Mouse (Mus musculus) spleen, postnatal 14 days (tissue): ENCODE results near the gene En1.

ENCODE experiments used
- DNase-seq, 2 experiments: peaks; one replicate each; pipeline ENCODE4 v3.0.0; 2021 to 2022; ENCODE audit warnings: low spot score in 2 of 2

The En1 gene

DNA sequence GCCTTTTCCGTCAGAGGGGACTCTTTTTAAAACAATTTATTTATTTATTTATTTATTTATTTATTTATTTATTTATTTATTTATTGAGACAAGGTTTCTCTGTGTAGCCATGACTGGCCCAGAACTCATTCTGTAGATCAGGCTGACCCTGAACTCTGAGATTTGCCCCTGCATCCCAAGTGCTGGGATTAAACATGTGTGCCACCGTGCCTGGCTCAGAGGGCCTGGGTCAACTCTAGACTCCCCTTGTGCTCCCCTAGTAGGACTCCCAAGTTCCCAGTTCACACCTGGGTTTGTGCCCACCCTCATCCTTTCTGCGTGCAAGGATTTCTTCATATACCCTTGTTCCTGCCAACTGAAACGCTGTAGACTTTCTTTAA, 25.4 kb downstream of the En1 start:
- no peak for DNase-seq

DNA sequence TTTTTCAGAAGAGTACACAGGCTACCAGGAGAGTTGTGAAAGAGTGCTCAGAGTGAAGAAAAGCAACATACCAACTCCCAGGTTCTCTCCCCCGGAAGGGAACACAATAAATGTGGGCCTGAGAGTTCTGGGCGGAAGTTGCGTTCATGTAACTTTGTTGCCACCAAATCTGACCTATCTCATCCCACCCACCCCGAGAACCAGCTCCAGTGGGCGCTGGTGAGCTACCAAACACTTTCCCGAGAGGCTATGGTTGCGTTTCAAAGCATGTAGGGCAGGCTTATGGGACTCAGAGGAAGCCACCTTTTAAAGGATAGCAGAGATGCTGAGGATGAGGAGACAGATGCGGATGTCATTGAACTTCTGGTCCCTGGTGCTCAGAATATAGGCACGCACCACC, 26.6 kb downstream of the En1 start:
- no peak for DNase-seq

DNA sequence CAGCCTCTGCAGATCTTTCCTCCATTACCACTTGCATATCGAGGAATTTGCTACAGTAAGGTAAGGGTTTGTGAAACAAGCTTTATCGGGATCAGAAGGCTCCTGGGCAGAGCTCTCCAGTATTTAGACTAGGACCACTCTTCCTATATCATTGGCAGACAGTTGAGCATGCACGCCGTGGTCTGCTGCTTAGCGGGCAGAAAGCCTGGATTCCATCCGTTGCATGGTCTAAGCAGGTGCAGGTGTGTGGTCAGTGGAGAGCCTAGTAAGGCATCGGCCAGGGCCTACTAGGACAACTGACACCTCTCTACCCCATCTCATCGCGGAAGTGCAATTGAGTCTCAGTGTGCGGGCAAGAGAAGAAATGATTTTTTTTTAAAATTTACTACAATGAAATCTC, 41.2 kb downstream of the En1 start:
- no peak for DNase-seq

- no peak for DNase-seq
These were observed 41.9 kb downstream of the En1 start for GRCm38 (mm10) chr1:120643848-120644711.

GRCm38 (mm10) chr1:120644755-120645154, 42.5 kb downstream of the En1 start:
- no peak for DNase-seq

DNA sequence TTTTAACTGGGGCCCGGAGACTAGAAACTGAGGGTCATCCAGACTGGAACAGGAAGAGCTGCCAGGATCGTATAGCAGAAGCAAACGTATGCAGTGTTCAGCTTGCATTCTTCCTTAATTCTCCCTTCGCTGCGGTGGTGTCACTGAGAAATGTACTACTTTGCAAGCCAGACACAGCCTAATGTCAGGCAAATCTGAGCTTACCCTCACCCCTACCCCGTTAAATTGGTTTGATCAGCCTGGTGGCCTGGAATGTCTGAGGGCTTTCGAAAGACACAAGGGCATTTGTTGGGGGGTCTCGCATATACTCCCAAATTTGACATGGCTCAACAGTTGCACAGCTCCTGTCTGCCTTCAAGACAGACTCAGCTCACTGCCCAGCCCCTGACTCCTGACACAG, 47.9 kb downstream of the En1 start:
- DNase-seq = no peak

- DNase-seq = no peak
These were observed 49.8 kb downstream of the En1 start for GRCm38 (mm10) chr1:120651997-120652396.

- DNase-seq = no peak
These were observed 52.8 kb downstream of the En1 start for GRCm38 (mm10) chr1:120654950-120655396.
